11 mouse cellular contexts compared by ENCODE assay signal in the genomic region with DNA sequence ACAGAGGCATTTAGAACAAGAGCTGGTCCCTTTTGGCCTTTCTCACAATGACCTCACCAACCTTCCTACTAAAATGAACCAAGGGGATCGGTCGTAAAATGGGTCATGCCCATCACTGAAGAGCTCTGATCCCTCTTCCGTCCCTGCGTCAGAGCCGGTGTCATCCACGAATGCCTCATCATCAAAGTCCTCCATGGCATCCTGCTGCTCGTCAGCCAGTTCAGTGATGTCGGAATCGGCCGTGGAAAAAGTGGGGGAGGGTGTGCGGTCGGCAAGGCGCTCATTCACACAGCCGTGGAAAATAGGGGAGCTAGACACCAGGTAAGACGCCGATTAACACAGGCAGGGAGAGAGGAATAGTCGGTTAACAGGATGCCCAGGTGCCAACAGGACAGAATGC. TPM values are rescaled to one million over a fixed set of nuclear protein-coding genes. Genes with fewer than 3 reads are reported as not detected.
DNase-seq lines count a peak whose midpoint lies in the region; ATAC-seq lines count a peak whose summit lies in the region.
"Had no signal": no experiment of that assay in that cellular context is flagged by ENCODE, and none has a peak within 500 bp of the region (broad histone marks: within the 10 kb centered on the region; RNA-seq: fewer than 3 reads in every experiment).

No protein-coding gene starts in this region.

- H3K27me3 ChIP-seq in heart, embryonic 15.5 days = no peaks in the 10 kb centered on the region
- no peaks in the 10 kb centered on the region for H3K27me3 ChIP-seq in heart, embryonic 10.5 days (ENCODE audit: insufficient read depth, poor library complexity, severe bottlenecking)
- no peaks in the 10 kb centered on the region for H3K27me3 ChIP-seq in forebrain, embryonic 15.5 days
- no peaks in the 10 kb centered on the region for H3K27me3 ChIP-seq in midbrain, embryonic 14.5 days (ENCODE audit: control insufficient read depth, insufficient read depth, low read length)
- H3K27me3 ChIP-seq: liver, embryonic 13.5 days had no signal

- peak overlapping the region; percentile 9; the same call in 1 of the 2 replicates for H3K27ac ChIP-seq in heart, embryonic 15.5 days
- no peak overlapping the region for H3K27ac ChIP-seq in heart, embryonic 10.5 days
- peak overlapping the region; percentile 66 for H3K27ac ChIP-seq in forebrain, embryonic 15.5 days (replicated peaks)
- H3K27ac ChIP-seq in midbrain, embryonic 14.5 days (replicated peaks; ENCODE audit: low read depth, low read length) = peak overlapping the region; percentile 70
- H3K27ac ChIP-seq: liver, embryonic 13.5 days had no signal

- no peak overlapping the region for H3K4me3 ChIP-seq in heart, embryonic 15.5 days
- H3K4me3 ChIP-seq in heart, embryonic 10.5 days = no peak overlapping the region
- H3K4me3 ChIP-seq in forebrain, embryonic 15.5 days = no peak overlapping the region
- H3K4me3 ChIP-seq in midbrain, embryonic 14.5 days (replicated peaks; ENCODE audit: low read depth, low read length) = no peak overlapping the region
- H3K4me3 ChIP-seq: liver, embryonic 13.5 days had no signal

- H3K36me3 ChIP-seq in heart, embryonic 15.5 days = peaks cover 55% of the 10 kb centered on the region
- H3K36me3 ChIP-seq in heart, embryonic 10.5 days = peaks cover 69% of the 10 kb centered on the region
- peaks cover 70% of the 10 kb centered on the region for H3K36me3 ChIP-seq in forebrain, embryonic 15.5 days
- H3K36me3 ChIP-seq in midbrain, embryonic 14.5 days (ENCODE audit: control insufficient read depth, insufficient read depth, low read length) = peaks cover 98% of the 10 kb centered on the region

- no peak overlapping the region for H3K9ac ChIP-seq in heart, embryonic 15.5 days
- H3K9ac ChIP-seq in forebrain, embryonic 15.5 days (replicated peaks) = no peak overlapping the region
- H3K9ac ChIP-seq in midbrain, embryonic 14.5 days (replicated peaks; ENCODE audit: low read length) = no peak overlapping the region
- H3K9ac ChIP-seq: liver, embryonic 13.5 days had no signal

- no peak for ATAC-seq in heart, embryonic 15.5 days (replicated peaks; ENCODE audit: insufficient number of reproducible peaks, insufficient read depth, low FRiP score, low read depth)
- ATAC-seq in forebrain, embryonic 15.5 days (replicated peaks) = no peak; the same call in 1 of the 2 replicates
- no peak for ATAC-seq in midbrain, embryonic 14.5 days (ENCODE audit: low FRiP score, low TSS enrichment)
- ATAC-seq: inflammation-experienced regulatory T-cells, adult 6 months had no signal

- 87% methylated on average over 17 of the region's 17 CpGs for WGBS in heart, embryonic 15.5 days
- WGBS in heart, embryonic 10.5 days = 88% methylated on average over 17 of the region's 17 CpGs
- WGBS in forebrain, embryonic 15.5 days = 18% methylated on average over 17 of the region's 17 CpGs
- WGBS in midbrain, embryonic 14.5 days = 54% methylated on average over 17 of the region's 17 CpGs

- no peak overlapping the region for H3K4me2 ChIP-seq in heart, embryonic 15.5 days
- H3K4me2 ChIP-seq in forebrain, embryonic 15.5 days (replicated peaks) = no peak overlapping the region
- no peak overlapping the region for H3K4me2 ChIP-seq in midbrain, embryonic 14.5 days (ENCODE audit: low read length)
- H3K4me2 ChIP-seq: liver, embryonic 13.5 days had no signal

- peaks cover 8% of the 10 kb centered on the region for H3K4me1 ChIP-seq in heart, embryonic 15.5 days (replicated peaks)
- no peaks in the 10 kb centered on the region for H3K4me1 ChIP-seq in heart, embryonic 10.5 days
- peaks cover 19% of the 10 kb centered on the region for H3K4me1 ChIP-seq in forebrain, embryonic 15.5 days
- no peaks in the 10 kb centered on the region for H3K4me1 ChIP-seq in midbrain, embryonic 14.5 days (ENCODE audit: control insufficient read depth, insufficient read depth, low read length)
- H3K4me1 ChIP-seq: liver, embryonic 13.5 days had no signal

- no peak for DNase-seq in heart, embryonic 10.5 days (ENCODE audit: low spot score)
- DNase-seq in cerebellum, postnatal 36 days = peak; percentile 16 to 30
- DNase-seq in midbrain, embryonic 14.5 days = peak; percentile 36
- no peak for DNase-seq in kidney, adult 9 months
- no peak for DNase-seq in frontal cortex, adult 2 months (ENCODE audit: extremely low spot score in 1 of 2, low spot score in 1 of 2)
- no peak for DNase-seq in urinary bladder, adult 2 months (ENCODE audit: low spot score)
- DNase-seq: heart, adult 11 months; liver, embryonic 13.5 days had no signal

- H3K9me3 ChIP-seq in heart, embryonic 15.5 days (replicated peaks) = no peaks in the 10 kb centered on the region
- H3K9me3 ChIP-seq in heart, embryonic 10.5 days = no peaks in the 10 kb centered on the region
- no peaks in the 10 kb centered on the region for H3K9me3 ChIP-seq in forebrain, embryonic 15.5 days
- H3K9me3 ChIP-seq in midbrain, embryonic 14.5 days (ENCODE audit: control insufficient read depth, low read length) = no peaks in the 10 kb centered on the region; the same call in 1 of the 2 replicates
- H3K9me3 ChIP-seq: liver, embryonic 13.5 days had no signal

RNA-seq across cellular contexts. Expression of gene Pgd, which starts 53.9 kb away (rescaled TPM):
- 66.7 and 81.5 TPM in 2 replicates for polyA plus RNA-seq in heart, embryonic 15.5 days (2015; fragmentation: Nextera tagmentation; extraction: Ambion mirVana)
- 116 and 133 TPM in 2 replicates for polyA plus RNA-seq in heart, embryonic 10.5 days (2016; fragmentation: Nextera tagmentation; extraction: Ambion mirVana)
- polyA plus RNA-seq in forebrain, embryonic 15.5 days (2015; fragmentation: Nextera tagmentation; extraction: Ambion mirVana) = 92.1 and 94.4 TPM in 2 replicates
- 50.6 and 73.5 TPM in 2 replicates for polyA plus RNA-seq in midbrain, embryonic 14.5 days (2014; fragmentation: Nextera tagmentation; extraction: Ambion mirVana)
- polyA plus RNA-seq in frontal cortex, adult 2 months (2012; rRNA removed) = 52.5 and 53.9 TPM in 2 replicates
- polyA plus RNA-seq in urinary bladder, adult 2 months (2012; rRNA removed) = 114 and 117 TPM in 2 replicates

Comparison
In these comparisons a context has a peak if more than half of its experiments do, and no peak if none do; other contexts are left out.
1. DNase-seq: peak in cerebellum, postnatal 36 days (2 of 2) and midbrain, embryonic 14.5 days (single experiment); none in heart, embryonic 10.5 days (single experiment), kidney, adult 9 months (single experiment), frontal cortex, adult 2 months (0 of 2) and urinary bladder, adult 2 months (single experiment).